Mouse (Mus musculus): ENCODE data around the gene Hyou1.
"Not testable (repeated sequence)": the region's sequence is repeated elsewhere in the genome, so short reads cannot be mapped to it uniquely, and the experiment has no call there.

Hyou1 gene

GRCm38 (mm10) chr9:44379054-44379834 lies at the start of gene Hyou1:
TSS of gene Hyou1 (plus strand) at chr9:44379490.
- peak; percentile 86 for DNase-seq (ENCODE audit: extremely low spot score, low read depth, low spot score)

- DNase-seq (ENCODE audit: extremely low spot score, low read depth, low spot score), result no peak
These were observed 48.6 kb upstream of the Hyou1 start for GRCm38 (mm10) chr9:44330736-44331135.

DNA sequence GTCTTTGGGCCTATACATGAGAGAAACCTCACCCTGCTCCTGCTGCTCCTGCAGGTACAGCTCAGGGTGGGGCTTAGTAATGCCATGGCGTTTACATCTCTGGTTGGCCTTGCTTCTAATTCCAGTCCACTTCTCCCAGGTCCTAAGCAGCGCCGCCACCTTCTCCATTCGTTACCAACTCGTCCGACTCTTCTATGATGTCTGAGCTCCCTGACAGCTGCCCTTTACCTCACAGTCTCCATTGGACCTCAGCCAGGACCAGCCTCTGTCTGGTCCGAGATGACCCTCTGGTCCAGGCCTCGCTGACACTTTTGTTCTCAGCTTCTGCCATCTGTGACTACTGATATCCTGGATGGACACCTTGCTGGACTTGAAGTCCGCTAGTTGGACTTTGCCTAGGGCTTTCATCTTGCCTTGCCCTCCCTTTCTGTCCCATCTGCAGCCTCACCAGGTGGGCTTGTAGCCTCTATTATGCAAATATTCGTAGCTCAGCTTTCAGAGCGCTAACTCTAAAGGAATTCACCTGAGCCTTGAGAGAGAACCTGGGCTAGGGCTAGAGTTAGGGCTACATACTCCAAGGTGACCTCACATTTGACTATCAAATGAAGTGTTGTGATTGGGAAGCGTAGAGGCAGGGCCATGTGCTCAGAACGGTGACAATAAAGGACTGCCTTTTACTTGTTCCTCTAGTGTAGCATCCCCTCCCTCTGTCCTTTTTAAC lies 46.2 kb upstream of the Hyou1 start:
- no peak for DNase-seq (ENCODE audit: extremely low spot score, low read depth, low spot score)

GRCm38 (mm10) chr9:44334396-44335330 lies 44.6 kb upstream of the Hyou1 start, which contains the start of gene H2afx:
TSS of gene H2afx (plus strand) at chr9:44334694.
- DNase-seq (ENCODE audit: extremely low spot score, low read depth, low spot score), result peak; percentile 99

DNA sequence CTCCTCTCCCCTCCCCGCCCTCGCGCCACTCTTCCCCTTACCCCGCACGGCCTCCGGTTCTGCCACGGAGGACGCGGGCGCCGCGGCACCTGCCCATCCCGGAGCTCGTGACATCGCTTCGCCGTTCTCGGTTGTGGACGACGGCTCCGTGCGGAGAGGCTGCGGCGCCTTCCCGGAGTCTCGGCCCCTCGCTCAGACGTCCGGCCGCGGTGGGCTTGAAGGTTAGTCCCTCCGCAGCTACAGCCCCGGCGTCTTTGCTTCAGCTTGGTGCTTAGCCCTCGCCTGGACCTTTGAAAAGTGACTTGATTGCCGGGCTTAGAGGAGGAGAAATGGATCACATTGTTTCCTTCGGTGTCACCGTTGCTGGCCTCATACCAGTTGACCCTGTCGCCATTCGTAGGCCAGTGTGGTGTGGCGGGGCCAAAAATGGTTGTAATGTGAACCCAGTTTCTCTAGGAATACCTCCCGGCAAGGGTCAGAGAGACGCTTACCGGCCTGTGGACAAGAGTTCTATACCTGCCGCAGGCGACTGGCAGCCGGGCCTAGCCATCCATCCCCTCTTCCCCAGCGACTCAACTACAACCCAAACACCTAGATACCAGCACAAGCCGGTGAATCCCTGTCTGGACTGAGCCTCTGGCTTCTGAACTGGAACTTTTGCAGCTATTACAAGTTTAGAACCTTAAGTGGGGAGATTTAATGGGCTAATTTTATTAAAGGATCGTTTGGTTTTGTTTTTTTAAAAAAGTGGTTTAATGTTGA lies 43.8 kb upstream of the Hyou1 start:
- no peak for DNase-seq (ENCODE audit: extremely low spot score, low read depth, low spot score)

- no peak for DNase-seq (ENCODE audit: extremely low spot score, low read depth, low spot score)
These were observed 43.2 kb upstream of the Hyou1 start for GRCm38 (mm10) chr9:44336093-44336406.

DNA sequence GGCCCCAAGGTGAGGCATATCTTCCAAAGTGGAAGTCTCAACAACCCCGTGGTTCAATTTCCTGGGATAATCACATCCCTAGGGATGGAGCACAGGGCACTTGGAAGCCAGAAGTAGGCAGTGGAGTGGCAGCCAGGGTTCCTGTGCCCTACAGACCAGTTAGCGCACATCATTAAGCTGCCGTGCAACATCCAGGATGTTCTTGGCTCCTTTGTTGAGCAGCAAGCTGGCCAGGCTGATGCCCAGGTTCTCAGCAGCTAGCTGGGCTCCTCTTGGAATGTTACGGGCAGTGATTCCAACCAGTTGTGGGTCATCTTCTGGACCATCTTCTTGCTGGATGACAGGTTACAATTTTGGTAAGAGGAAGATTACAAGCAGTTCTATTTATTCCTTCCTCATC lies 42.8 kb upstream of the Hyou1 start:
- not testable (repeated sequence) for DNase-seq (ENCODE audit: extremely low spot score, low read depth, low spot score)

- no peak for DNase-seq (ENCODE audit: extremely low spot score, low read depth, low spot score)
These were observed 42.3 kb upstream of the Hyou1 start for GRCm38 (mm10) chr9:44336964-44337363.

GRCm38 (mm10) chr9:44337436-44338169 lies 41.7 kb upstream of the Hyou1 start:
- DNase-seq (ENCODE audit: extremely low spot score, low read depth, low spot score), result no peak

DNA sequence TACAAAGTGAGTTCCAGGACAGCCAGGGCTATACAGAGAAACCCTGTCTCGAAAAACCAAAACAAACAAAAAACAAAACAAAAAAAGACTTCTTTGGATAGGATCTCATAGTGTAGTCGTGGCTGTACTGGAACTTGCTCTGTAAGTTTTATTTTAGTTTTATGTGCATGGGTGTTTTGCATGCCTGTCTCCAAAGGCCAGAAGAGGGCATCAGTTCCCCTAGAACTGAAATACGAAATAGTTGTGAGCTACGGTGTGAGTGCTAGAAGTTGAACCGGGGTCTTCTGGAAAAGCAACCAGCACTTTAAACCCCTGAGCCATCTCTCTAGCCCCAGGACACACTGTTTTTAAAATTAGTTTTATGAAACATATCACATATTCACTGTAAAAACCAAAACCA lies 40.7 kb upstream of the Hyou1 start:
- no peak for DNase-seq (ENCODE audit: extremely low spot score, low read depth, low spot score)

DNA sequence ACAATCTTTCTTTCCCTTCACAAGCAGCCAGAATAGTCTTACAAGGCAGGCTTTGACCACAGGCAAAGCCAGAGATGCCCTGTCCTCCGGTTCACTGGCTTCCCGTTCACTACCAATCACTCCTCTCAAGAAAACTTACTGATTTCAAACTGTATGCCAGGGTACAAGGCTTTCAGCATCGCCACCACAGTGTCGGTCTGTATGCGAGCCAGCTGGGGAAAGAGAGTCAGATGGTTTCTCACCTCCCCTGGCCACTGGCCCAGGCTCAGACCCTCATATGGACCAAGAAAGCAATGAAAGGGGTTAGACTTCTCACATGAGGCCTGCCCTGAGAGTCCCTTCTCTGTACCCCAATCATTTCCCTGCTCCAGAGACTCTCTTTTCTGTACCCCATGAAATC lies 37.8 kb upstream of the Hyou1 start:
- DNase-seq (ENCODE audit: extremely low spot score, low read depth, low spot score), result no peak

- no peak for DNase-seq (ENCODE audit: extremely low spot score, low read depth, low spot score)
These were observed 37.1 kb upstream of the Hyou1 start for GRCm38 (mm10) chr9:44342173-44342572.

GRCm38 (mm10) chr9:44342605-44343004 lies 36.7 kb upstream of the Hyou1 start:
- no peak for DNase-seq (ENCODE audit: extremely low spot score, low read depth, low spot score)

GRCm38 (mm10) chr9:44343290-44343689 lies 36.0 kb upstream of the Hyou1 start:
- no peak for DNase-seq (ENCODE audit: extremely low spot score, low read depth, low spot score)

- no peak for DNase-seq (ENCODE audit: extremely low spot score, low read depth, low spot score)
These were observed 35.4 kb upstream of the Hyou1 start, which contains the start of gene Hmbs for GRCm38 (mm10) chr9:44343781-44344421. TSS of gene Hmbs (minus strand) at chr9:44344228.

- no peak for DNase-seq (ENCODE audit: extremely low spot score, low read depth, low spot score)
These were observed 33.5 kb upstream of the Hyou1 start for GRCm38 (mm10) chr9:44345570-44346433.

GRCm38 (mm10) chr9:44347166-44347565 lies 32.1 kb upstream of the Hyou1 start:
- no peak for DNase-seq (ENCODE audit: extremely low spot score, low read depth, low spot score)

DNA sequence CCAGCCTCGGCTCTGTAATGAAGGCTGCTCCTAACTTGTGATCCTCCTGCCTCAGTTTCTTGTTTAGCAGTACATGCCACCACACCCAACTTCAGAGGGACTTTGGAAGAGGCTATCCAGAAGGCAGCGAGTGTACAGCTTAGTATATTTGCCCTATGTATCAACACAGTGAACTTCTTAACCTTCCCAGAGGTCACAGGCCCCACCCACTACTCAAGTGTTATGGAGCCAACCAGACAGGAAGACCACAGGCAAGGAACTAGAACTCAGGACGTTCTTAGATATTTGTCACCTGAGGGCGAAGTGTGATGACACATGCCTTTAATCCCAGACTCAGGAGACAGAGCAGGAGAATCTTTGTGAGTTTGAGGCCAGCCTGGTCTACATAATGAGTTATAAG lies 31.7 kb upstream of the Hyou1 start:
- DNase-seq (ENCODE audit: extremely low spot score, low read depth, low spot score), result no peak

All from hindlimb bud, embryonic 11.5 days (tissue).